Mouse (Mus musculus) left cerebral cortex, postnatal 36 days (tissue): ENCODE data around the gene Nmur1. TPM values are rescaled to one million over a fixed set of nuclear protein-coding genes. Genes with fewer than 3 reads are reported as not detected.
A peak's percentile ranks its signal among the peaks of the same experiment; 100 is the strongest.

ENCODE experiments used
- DNase-seq, 2 experiments: peaks; one replicate each; pipeline ENCODE4 v3.0.0; 2021 to 2022; ENCODE audit warnings: low spot score in 2 of 2, mixed read lengths in 1 of 2
- intact Hi-C: fragments of 180-260 bp; cut with DNase I; formaldehyde crosslinking; loops from one replicate; pipeline ENCODE4 v1.15.1; 2025
- total RNA-seq, 2 experiments: library from RNA; stranded (reverse); gene quantifications; 2 replicates each; pipeline ENCODE4 v1.2.3; 2021

Gene Nmur1
- total RNA-seq, 2 experiments from 2014 or later, result not detected

DNA sequence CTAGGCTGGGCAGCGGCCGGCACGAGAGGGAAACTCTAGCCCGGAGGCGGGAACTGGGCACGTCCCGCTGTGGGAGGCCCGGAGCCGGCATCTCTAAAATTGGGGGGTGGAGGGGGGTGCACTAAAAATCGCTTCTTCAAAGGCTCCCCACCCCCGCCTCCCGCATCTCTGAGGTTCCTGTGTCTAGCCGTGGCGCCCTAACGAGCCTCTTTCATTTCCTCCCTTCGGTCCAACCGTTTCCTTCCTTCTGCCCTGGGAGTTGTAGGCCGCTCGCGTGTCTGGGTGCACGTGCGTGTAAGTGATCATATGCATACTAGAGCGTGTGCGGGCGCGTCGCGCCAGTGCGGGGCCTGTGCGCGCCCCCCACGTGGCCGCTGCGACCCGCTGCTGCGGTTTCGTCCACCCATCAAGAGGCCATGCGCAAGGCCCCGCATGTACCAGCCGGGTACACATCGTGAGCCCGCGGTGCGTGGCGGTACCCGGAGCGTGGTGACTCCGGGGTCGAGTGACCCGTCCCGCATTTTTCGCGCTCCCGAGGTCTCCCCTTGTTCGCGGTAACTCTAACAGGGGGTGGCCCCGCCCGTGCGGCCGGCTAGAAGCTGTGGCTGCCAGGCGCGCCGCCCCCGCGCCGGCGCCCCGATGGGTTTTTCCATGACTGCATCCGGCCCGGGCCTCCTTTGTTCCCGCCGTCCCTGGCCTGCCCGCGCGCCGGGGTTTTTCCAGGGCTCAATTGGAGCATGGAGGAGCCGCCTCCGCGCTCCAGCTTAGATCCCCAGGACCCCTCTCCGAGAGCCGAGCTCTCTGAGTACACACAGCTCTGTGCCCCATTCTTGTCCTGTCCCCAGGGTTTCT is 16.2 kb upstream of the Nmur1 start:
- DNase-seq, result peak; percentile 89
- intact Hi-C loops, result loop anchor here (1.0 kb wide), 1 partner anchor 45 kb away; no protein-coding TSS in a partner anchor

DNA sequence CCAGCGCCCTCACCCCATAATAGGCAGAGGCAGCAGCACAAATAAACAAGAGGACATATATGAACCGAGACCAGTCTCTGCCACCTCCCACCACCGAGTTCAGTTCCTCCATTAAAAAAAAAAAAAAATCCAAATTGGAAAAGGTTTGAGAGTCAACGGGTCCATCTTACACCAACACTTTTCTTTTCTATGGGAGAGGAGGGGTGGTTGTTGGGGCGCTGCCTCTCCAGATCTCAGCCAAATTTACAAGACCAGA is 15.6 kb upstream of the Nmur1 start:
- intact Hi-C loops, result no loop called here

DNA sequence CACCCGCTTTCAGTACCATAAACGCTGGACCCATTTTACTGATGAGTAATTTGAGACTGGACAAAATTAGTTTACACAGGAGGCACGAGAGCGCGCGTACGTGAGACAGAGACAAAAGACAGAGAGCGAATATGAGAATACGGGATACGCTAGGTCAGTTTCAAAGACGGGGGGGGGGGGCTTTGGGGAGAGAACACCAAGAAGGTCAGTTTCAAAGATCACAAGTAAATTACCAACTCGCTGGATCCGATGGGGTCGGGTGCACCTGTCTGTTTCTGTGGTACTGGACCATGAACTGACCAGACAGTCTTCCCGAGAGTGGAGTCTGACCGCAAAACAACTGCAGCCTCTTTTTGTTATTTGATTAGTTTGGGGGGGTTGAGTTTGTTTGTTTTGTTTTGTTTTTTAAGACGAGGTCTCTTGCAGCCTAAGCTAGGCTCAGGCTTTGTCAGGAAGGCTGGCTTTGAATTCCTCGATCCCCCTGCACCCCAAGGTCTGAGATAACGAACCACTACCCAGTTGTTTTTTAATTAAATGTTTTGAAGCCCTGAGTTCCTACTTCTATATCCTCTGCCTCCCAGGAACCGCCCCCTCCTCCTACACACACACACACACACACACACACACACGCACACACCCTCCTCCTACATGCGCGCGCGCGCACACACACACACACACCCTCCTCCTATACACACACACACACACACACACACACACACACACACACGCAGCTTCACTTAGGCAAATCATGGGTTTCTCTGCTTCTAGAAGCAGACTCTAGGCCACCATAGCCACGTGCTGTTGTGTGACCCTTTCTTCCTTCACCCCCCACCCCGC is 15.1 kb upstream of the Nmur1 start:
- intact Hi-C loops, result loop anchor here (1.0 kb wide), 3 partner anchors 60 to 91 kb away; no protein-coding TSS in a partner anchor
- peak in 1 of 2 experiments; percentile 28 for DNase-seq

More for the DNA sequence above, 15.6 kb upstream of the Nmur1 start:
- no peak for DNase-seq

DNA sequence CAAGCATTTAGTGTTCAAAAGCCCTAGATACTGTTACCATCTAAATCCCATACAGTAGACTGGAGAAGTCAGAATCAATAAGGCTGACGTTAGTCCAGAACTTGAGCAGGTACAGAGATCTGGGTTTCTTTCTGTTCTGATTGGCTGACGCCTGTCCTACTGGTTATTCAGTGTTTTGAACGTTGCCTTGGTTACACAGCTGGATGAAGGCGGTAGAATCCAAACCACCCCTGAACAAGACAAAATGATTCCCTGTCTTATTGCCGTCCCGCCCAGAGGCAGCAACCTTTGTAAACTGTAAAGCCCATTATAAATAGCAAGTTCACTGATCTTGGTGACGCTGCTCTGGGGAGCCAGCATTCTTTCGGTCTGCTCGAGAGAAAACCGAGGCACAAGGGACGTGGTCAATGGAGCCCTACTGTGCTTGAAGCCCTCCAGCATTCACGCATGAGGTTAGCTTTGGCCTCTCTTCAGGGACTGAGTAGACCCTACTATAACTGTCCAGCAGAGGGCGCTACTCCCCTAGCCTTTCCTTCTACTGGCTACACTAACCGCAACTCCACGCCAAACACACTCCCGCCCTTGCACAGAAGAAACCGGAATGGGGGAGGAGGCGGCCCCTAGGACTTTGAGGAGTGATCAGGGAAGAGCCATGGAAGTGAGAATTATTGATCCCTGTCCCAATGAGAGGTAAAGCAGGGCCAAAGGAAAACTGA is 14.3 kb upstream of the Nmur1 start:
- intact Hi-C loops, result loop anchor here (1.0 kb wide), 3 partner anchors 61 to 92 kb away; no protein-coding TSS in a partner anchor
- peak; percentile 88 to 95 for DNase-seq

DNA sequence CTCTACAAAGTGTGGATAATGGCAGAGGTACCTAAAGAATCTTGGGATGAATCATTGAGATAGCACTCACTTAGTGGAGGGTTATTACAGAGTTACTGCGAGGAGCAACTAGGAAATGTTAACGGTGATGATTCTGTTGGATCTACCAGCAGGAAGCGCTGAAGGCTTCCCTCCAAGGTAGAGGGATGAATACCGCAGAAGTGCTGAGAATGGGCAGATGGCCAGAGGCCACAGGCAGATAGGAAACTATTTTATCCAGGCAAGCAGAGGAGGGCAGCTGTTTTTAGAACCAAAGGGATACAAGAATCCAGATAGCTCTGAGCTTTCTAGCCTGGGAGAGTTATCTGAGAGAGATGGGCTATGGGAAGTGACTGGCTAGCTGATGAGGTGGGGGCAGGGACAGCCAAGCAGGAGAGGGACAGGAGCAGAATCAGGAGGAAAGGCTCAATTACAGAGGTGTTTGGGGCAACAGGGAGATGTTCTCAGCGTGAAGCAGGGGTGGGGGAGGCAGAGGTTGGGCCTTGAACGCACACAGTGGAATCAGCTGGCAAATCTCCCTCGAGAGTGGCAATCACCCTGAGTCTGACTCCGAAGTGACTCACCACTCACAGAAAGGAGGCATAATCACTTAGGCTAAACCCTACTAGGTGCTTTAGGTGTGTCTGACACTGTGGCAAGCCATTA is 13.6 kb upstream of the Nmur1 start:
- no peak for DNase-seq
- intact Hi-C loops, result loop anchor here (1.0 kb wide), 3 partner anchors 62 to 93 kb away; no protein-coding TSS in a partner anchor

DNA sequence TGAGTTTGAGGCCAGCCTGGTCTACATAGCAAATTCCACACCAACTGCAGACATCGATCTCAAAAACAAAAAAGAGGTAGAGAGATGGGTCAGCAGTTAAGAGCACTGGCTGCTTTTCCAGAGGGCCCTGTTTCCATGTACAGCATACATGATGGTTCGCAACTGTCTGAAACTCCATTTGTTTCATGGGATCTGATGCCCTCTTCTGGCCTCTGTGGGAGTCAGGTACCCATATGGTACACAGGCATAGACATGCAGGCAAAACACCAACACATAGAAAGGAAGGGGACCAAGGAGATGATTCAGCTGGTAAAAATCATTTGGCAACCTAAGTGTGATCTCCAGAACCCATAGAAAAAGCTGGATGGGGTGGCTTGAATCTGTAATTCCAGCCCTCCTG is 12.5 kb upstream of the Nmur1 start:
- DNase-seq, result no peak
- intact Hi-C loops, result no loop called here

DNA sequence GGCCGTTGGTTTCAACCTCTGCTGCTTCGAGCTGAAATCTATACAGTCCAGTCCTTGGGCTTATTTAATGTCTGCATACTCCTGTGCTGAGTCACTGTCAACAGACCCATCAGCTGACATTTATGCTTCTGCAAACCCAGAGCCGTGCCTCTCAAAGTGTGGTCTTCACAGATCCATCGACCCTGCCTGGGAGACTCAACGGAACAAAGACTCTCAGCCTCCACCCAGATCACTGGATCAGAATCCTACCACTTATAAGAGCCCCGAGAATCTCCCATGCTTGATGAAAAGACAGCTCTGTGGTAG is 11.9 kb upstream of the Nmur1 start:
- no peak for DNase-seq
- intact Hi-C loops, result no loop called here

DNA sequence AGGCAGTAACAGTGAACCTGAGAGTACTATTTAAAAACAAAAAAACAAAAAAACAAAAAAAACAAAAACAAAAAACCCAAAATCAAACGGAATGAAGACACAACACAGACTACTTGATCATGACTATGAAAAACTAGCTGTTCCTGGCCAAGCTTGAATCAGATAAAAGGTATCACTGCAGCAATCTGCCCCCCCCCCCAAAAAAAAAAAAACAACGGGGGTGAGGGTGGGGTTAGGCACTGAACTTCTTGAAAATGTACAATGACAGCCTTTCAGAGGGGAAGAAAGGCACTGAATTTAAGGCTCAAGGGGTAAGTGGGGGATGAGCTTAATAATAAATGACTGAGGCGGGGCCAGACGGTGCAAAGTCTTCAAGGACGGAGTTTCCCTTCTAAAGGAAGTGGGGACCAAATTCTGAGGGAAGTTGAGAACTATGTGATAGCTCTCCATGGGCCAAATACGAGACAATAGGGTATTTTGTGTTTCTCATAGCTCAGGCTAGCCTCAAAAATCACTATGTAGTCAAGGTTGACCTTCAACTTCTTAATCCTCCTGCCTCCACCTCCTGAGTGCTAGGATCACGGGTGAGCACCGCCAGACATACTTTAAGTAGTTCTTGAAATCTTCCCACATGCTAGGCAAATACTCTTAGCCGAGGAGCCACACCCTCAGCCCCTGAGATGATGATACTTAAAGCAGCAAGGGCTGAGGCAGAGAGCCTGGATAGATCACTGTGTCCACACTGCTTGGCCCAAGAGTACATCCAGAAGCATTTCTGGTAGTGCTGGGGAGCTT is 11.4 kb upstream of the Nmur1 start:
- intact Hi-C loops, result no loop called here
- DNase-seq, result no peak

DNA sequence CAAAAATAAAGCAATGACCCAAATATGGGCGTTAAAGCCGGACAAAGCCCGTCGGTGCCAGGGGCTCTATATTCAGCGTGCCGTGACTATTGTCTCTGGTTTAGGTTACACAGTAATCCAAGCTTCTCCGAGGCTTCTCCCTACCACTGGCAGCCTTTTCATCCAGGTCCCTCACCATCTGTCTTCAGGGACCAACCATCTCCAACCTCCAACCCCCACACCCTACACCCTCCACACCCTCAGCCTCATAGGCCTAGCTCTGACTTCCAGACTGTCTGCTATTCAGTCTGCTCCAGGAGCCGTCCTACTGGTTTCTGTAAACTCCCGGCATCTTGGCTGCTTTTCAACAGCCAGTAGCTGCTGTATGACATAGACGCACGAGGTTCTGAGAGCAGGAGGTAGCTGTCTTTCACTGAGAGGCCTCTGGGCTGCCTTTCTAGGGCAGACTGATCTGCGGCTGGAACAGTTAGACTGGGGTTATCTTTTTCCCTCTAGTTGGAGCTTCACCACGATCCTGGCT is 9.3 kb upstream of the Nmur1 start:
- DNase-seq, result peak; percentile 66 to 72
- intact Hi-C loops, result no loop called here

DNA sequence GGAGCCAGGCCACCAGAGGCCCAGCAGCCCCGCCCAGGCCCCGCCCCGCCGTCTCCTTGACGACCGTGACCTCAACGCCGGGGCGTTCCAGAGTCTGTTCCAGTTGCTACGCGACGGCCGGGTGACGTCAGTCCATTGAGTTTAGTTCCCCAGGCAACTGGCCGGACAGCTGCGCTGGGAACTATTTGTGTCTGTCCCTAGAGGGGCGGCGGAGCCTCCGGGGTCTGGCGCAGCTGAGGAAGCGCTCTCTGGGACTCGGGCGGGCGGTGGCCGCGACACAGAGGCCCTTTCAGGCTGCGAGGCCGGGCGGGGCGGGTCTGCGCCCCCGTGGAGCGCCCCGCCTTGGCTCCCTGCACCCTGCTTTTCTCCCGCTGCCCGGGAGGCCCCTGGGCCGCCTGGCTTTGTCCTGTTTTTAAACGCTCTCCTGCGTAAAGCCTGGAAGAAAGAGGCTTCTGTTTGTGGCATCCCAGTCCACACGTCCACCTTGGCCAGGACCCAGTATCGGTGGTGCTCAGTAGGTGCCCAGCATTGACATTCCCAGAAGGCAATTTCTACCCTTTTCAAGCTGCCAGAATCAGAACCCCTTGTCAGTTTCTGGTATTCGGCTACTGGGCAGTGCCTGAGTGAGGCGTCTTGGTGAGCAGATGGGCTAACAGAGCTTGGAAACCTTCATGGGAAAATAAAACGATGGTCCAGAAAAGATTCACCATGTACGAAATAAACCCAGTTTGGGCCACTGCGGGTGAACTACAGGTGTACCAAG is 8.6 kb upstream of the Nmur1 start:
- intact Hi-C loops, result no loop called here

DNA sequence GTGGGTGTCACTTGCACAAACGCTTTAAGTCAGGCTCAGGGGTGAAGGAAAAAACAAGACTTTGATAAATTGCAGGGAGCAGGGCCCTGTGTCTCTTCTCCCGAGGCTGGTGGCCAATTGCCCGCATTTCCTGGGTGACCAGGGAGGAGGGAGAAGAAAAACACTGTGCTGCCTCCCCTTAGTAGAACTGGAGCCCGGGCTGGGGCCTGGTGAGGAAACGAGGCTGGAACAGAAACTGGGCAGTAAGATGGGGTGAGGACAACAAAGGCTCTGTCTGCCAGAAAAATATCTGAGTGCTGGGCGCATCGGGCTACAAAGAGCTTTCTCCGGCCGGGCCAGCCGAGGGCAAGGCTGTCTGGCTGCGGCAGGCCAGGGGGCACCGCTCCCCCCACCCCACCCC is 8.0 kb upstream of the Nmur1 start:
- DNase-seq, result no peak

More for the DNA sequence above, 8.6 kb upstream of the Nmur1 start:
- DNase-seq, result peak; percentile 98 to 99

DNA sequence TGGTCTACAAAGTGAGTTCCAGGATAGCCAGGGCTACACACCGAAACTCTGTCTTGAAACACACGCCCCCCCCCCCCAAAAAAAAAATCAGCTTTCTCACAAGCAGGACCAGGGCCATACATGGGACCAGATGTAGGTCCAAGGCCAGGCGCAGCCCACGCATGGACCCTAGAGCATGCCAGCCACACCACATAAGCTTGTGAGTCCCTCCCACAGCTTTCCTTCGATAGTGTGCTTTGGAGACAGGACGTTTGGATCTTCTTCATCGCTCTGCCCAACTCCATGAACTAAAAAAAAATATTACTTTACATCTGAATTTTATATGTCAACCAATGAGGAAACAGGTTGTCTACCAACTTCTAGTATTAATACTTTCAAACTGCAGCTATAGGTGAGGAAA is 7.3 kb upstream of the Nmur1 start:
- DNase-seq, result no peak
- intact Hi-C loops, result no loop called here

More for the DNA sequence above, 8.0 kb upstream of the Nmur1 start:
- intact Hi-C loops, result no loop called here

DNA sequence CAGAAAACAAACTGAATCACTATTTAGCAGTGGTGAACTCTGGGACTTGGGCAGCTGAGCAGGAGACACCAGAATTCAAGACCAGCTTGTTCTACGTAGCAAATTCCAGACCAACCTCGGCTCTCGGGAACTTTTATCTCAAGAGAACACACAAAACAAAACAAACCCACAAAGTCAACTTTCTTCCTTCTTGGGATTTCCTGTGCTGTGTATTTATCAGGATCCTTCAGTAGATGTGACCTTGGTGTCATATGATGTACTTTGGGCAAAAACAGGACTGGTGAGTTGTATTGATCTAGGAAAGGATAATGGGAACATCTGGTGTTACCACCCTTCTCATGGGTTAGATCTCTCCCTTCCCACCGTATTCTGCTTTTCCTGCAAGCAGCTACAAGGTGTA is 6.8 kb upstream of the Nmur1 start:
- intact Hi-C loops, result no loop called here
- DNase-seq, result no peak

DNA sequence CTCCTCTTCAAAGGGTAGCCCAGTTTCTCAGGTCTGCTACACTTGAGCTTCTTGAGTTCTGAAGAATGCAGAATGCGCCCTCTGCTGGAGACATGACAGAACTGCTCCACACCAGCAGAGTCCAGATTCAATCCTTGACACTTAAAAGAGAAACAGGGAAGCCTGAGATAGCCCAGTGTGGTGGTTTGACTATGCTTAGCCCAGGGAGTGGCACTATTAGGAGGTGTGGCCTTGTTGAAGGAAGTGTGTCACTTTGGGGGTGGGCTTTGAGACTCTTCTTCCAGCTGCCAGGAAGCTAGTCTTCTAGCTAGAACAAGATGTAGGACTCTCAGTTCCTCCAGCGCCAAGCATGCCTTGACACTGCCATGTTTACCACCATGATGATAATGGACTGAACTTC is 4.0 kb upstream of the Nmur1 start:
- DNase-seq, result peak; percentile 68 to 79
- intact Hi-C loops, result loop anchor here (2.0 kb wide), 1 partner anchor 41 kb away; no protein-coding TSS in a partner anchor

DNA sequence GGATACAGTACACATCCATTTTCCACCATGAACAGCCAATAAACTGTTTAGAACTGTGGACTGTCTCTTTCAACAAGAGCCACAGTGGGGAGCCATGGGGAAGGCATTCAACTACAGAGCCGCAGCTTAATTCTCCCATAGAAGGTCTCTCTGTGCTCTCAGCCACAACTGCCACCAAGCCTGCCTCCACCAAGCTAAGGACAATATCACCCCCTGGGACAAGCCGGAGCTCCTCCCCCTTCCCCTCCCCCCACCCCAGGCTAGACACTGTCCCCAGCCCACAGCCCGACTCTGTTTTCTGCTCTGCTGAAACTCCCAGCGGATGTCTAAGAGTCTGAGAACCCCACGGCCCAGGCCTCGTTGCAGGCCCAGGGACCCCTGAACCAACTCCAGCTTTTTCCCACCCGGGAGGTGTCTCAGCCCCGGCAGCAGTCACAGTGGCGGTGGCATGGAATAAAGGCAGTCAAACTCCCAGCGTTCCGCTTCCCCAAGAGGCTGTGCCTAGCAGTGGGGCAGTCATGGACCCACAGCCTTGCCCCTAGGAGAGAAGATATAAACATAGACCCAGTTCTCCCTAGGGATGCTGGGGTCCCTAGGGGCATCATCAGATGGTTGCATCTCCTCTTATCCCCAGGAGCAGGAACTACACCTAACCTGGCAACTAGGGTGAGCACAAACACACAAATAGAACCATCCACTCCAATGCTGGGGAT is 1.0 kb downstream of the Nmur1 start:
- intact Hi-C loops, result no loop called here
- no peak for DNase-seq

DNA sequence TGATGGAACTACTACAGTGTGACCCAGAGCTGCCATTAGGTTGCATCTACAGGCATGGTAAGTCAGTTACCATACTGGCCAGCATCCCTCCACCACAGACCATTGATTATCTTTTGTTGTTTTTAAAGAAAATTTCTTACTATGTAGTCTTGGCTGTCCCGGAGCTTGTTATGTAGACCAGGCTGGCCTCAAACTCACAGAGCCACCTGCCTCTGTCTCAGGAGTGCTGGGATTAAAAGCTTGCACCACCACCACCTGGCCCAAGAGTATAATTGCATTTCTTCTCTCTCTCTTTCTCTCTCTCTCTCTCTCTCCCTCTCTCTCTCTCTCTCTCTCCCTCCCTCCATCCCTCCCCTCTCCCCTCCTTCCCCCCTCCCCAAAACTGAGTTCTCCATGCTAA is 1.7 kb downstream of the Nmur1 start:
- DNase-seq, result no peak
- intact Hi-C loops, result no loop called here

DNA sequence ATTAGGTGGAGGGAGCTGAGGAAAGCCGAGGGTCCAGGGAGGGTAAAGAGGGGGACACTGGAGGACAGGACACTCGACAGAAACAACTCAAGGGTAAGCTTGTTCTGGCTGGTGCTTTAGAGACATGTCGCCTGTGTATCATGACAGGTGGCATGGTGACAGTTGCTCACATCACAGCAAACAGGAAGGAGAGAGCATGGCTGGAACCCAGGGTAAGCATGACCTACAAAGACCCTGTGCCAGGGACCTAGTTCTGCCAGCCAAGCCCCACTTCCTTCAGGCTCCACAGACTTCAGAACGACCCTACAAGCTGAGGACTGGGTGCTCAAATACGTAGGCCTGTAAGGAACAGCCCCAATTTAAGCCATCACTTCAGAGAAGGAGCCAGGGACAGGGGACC is 2.1 kb downstream of the Nmur1 start:
- intact Hi-C loops, result no loop called here
- DNase-seq, result no peak
